Mouse (Mus musculus): ENCODE results near the gene Fgfr2. TPM values are rescaled to one million over a fixed set of nuclear protein-coding genes. Genes with fewer than 3 reads are reported as not detected.

Fgfr2 gene
- polyA plus RNA-seq, 1 experiment from 2014 or later, result 39.4 TPM

GRCm38 (mm10) chr7:130780866-130781419, 2342.2 kb downstream of the Fgfr2 start:
- Histone ChIP-seq H3K27ac (no peak overlapping the region), H3K4me1 (replicated peaks) (no peaks in the 10 kb centered on the region), H3K36me3 (no peaks in the 10 kb centered on the region), H3K4me3 (replicated peaks) (no peak overlapping the region), H3K9ac (replicated peaks) (no peak overlapping the region), H3K27me3 (no peaks in the 10 kb centered on the region), H3K9me3 (no peaks in the 10 kb centered on the region), H3K4me2 (replicated peaks) (no peak overlapping the region)
- WGBS, result 80% methylated on average over 5 of the region's 5 CpGs
- ATAC-seq, result no peak

- H3K9ac ChIP-seq (replicated peaks), result no peak within 1 kb of the TSS
- H3K27me3 ChIP-seq, result no peaks in the 10 kb centered on the region
- no peaks in the 10 kb centered on the region for H3K36me3 ChIP-seq
- no peak within 1 kb of the TSS for H3K27ac ChIP-seq
- H3K4me3 ChIP-seq (replicated peaks), result no peak within 1 kb of the TSS
- ATAC-seq, result no peak
- no peaks in the 10 kb centered on the region for H3K9me3 ChIP-seq
- no peaks in the 10 kb centered on the region; the same call in 1 of the 2 replicates for H3K4me1 ChIP-seq (replicated peaks)
- 58% methylated on average over 9 of the region's 9 CpGs for WGBS
- H3K4me2 ChIP-seq (replicated peaks), result no peak within 1 kb of the TSS
These were observed 2349.1 kb downstream of the Fgfr2 start, which contains the start of gene Btbd16 for GRCm38 (mm10) chr7:130773914-130774630. Gene Btbd16, plus strand, starts transcription at chr7:130774069.

- H3K4me2 ChIP-seq (replicated peaks), result no peak overlapping the region
- no peaks in the 10 kb centered on the region; the same call in 1 of the 2 replicates for H3K4me1 ChIP-seq (replicated peaks)
- H3K27me3 ChIP-seq, result no peaks in the 10 kb centered on the region
- ATAC-seq, result no peak
- no peak overlapping the region for H3K9ac ChIP-seq (replicated peaks)
- 65% methylated on average over 11 of the region's 11 CpGs for WGBS
- H3K4me3 ChIP-seq (replicated peaks), result no peak overlapping the region
- no peaks in the 10 kb centered on the region for H3K9me3 ChIP-seq
- H3K36me3 ChIP-seq, result no peaks in the 10 kb centered on the region
- H3K27ac ChIP-seq, result no peak overlapping the region
These were observed 2349.8 kb downstream of the Fgfr2 start for GRCm38 (mm10) chr7:130773171-130773830.

- 25% methylated on average over 3 of the region's 3 CpGs for WGBS
- 0 out of 2 replicates have a peak, but pooled peaks have one; percentile 48 for ATAC-seq
- Histone ChIP-seq H3K36me3 (peaks cover 10% of the 10 kb centered on the region; the same call in 1 of the 2 replicates), H3K4me3 (replicated peaks) (no peak overlapping the region), H3K27me3 (no peaks in the 10 kb centered on the region), H3K9me3 (no peaks in the 10 kb centered on the region), H3K27ac (no peak overlapping the region), H3K9ac (replicated peaks) (no peak overlapping the region), H3K4me2 (replicated peaks) (no peak overlapping the region), H3K4me1 (replicated peaks) (no peaks in the 10 kb centered on the region; the same call in 1 of the 2 replicates)
These were observed 2352.4 kb downstream of the Fgfr2 start for GRCm38 (mm10) chr7:130770707-130771106.

GRCm38 (mm10) chr7:130768151-130768550, 2355.0 kb downstream of the Fgfr2 start:
- Histone ChIP-seq H3K9me3 (no peaks in the 10 kb centered on the region), H3K4me3 (replicated peaks) (no peak overlapping the region), H3K4me1 (replicated peaks) (no peaks in the 10 kb centered on the region), H3K9ac (replicated peaks) (no peak overlapping the region), H3K27me3 (no peaks in the 10 kb centered on the region), H3K27ac (no peak overlapping the region), H3K36me3 (peaks cover 29% of the 10 kb centered on the region), H3K4me2 (replicated peaks) (no peak overlapping the region)
- ATAC-seq, result no peak
- WGBS, result 87% methylated on average over 4 of the region's 4 CpGs

GRCm38 (mm10) chr7:130766411-130767170, 2356.6 kb downstream of the Fgfr2 start:
- Histone ChIP-seq H3K4me3 (replicated peaks) (no peak overlapping the region), H3K27me3 (no peaks in the 10 kb centered on the region), H3K27ac (no peak overlapping the region), H3K4me2 (replicated peaks) (no peak overlapping the region), H3K9me3 (no peaks in the 10 kb centered on the region), H3K4me1 (replicated peaks) (peaks cover 4% of the 10 kb centered on the region), H3K9ac (replicated peaks) (no peak overlapping the region), H3K36me3 (peaks cover 29% of the 10 kb centered on the region)
- 79% methylated on average over 30 of the region's 30 CpGs for WGBS
- no peak for ATAC-seq

GRCm38 (mm10) chr7:130764160-130764559, 2359.0 kb downstream of the Fgfr2 start:
- H3K4me2 ChIP-seq (replicated peaks), result no peak overlapping the region
- 97% methylated on average over 17 of the region's 17 CpGs for WGBS
- peaks cover 4% of the 10 kb centered on the region for H3K4me1 ChIP-seq (replicated peaks)
- ATAC-seq, result no peak
- no peak overlapping the region for H3K27ac ChIP-seq
- no peak overlapping the region for H3K4me3 ChIP-seq (replicated peaks)
- H3K36me3 ChIP-seq, result peaks cover 52% of the 10 kb centered on the region
- H3K9ac ChIP-seq (replicated peaks), result no peak overlapping the region
- no peaks in the 10 kb centered on the region for H3K9me3 ChIP-seq
- H3K27me3 ChIP-seq, result no peaks in the 10 kb centered on the region

GRCm38 (mm10) chr7:130762071-130762897, 2360.9 kb downstream of the Fgfr2 start:
- no peaks in the 10 kb centered on the region for H3K9me3 ChIP-seq
- peak; percentile 78 for ATAC-seq
- peaks cover 4% of the 10 kb centered on the region for H3K4me1 ChIP-seq (replicated peaks)
- no peak overlapping the region for H3K4me2 ChIP-seq (replicated peaks)
- no peak overlapping the region for H3K4me3 ChIP-seq (replicated peaks)
- no peaks in the 10 kb centered on the region for H3K27me3 ChIP-seq
- H3K36me3 ChIP-seq, result peaks cover 71% of the 10 kb centered on the region
- no peak overlapping the region; the same call in 1 of the 2 replicates for H3K9ac ChIP-seq (replicated peaks)
- 32% methylated on average over 17 of the region's 17 CpGs for WGBS
- H3K27ac ChIP-seq, result peak overlapping the region; percentile 57

GRCm38 (mm10) chr7:130757326-130757865, 2365.8 kb downstream of the Fgfr2 start:
- Histone ChIP-seq H3K27ac (no peak overlapping the region), H3K27me3 (no peaks in the 10 kb centered on the region), H3K4me1 (replicated peaks) (peaks cover 14% of the 10 kb centered on the region), H3K9ac (replicated peaks) (no peak overlapping the region), H3K9me3 (no peaks in the 10 kb centered on the region), H3K4me2 (replicated peaks) (no peak overlapping the region), H3K4me3 (replicated peaks) (no peak overlapping the region), H3K36me3 (peaks cover 90% of the 10 kb centered on the region)
- WGBS, result 95% methylated on average over 11 of the region's 11 CpGs
- no peak for ATAC-seq

GRCm38 (mm10) chr7:130756343-130756835, 2366.8 kb downstream of the Fgfr2 start:
- no peaks in the 10 kb centered on the region for H3K27me3 ChIP-seq
- WGBS, result 88% methylated on average over 7 of the region's 7 CpGs
- H3K4me1 ChIP-seq (replicated peaks), result peaks cover 16% of the 10 kb centered on the region
- no peak overlapping the region for H3K4me3 ChIP-seq (replicated peaks)
- H3K9ac ChIP-seq (replicated peaks), result no peak overlapping the region
- no peaks in the 10 kb centered on the region for H3K9me3 ChIP-seq
- H3K36me3 ChIP-seq, result peaks cover 97% of the 10 kb centered on the region
- no peak overlapping the region for H3K4me2 ChIP-seq (replicated peaks)
- no peak for ATAC-seq
- peak overlapping the region; percentile 27; the same call in 1 of the 2 replicates for H3K27ac ChIP-seq

GRCm38 (mm10) chr7:130754790-130755189, 2368.4 kb downstream of the Fgfr2 start:
- H3K4me1 ChIP-seq (replicated peaks), result peaks cover 31% of the 10 kb centered on the region
- no peak overlapping the region for H3K27ac ChIP-seq
- H3K36me3 ChIP-seq, result peaks cover 86% of the 10 kb centered on the region
- no peak overlapping the region for H3K4me3 ChIP-seq (replicated peaks)
- H3K9ac ChIP-seq (replicated peaks), result peak overlapping the region; percentile 23; the same call in 1 of the 2 replicates
- no peaks in the 10 kb centered on the region for H3K9me3 ChIP-seq
- no peaks in the 10 kb centered on the region for H3K27me3 ChIP-seq
- no peak for ATAC-seq
- 96% methylated on average over 2 of the region's 2 CpGs for WGBS
- no peak overlapping the region for H3K4me2 ChIP-seq (replicated peaks)

Measured in midbrain, embryonic 13.5 days (tissue).